Mouse (Mus musculus): ENCODE measurements at regions not wholly inside any gene's neighbourhood (a gene's known extent, or its start where the extent isn't known, plus 50 kb on each side); places are given as distances from the start of the nearest gene placed in this dataset.

GRCm38 (mm10) chr15:36345413-36345812, 662.2 kb downstream of the Zfp706 start:
- DNase-seq, result no peak

GRCm38 (mm10) chr15:36339971-36340550, 667.5 kb downstream of the Zfp706 start:
- no peak for DNase-seq

- DNase-seq, result no peak
These were observed 668.8 kb downstream of the Zfp706 start for GRCm38 (mm10) chr15:36338766-36339165.

- no peak for DNase-seq
These were observed 670.7 kb downstream of the Zfp706 start for GRCm38 (mm10) chr15:36336857-36337256.

GRCm38 (mm10) chr15:36335116-36335515, 672.5 kb downstream of the Zfp706 start:
- no peak for DNase-seq

GRCm38 (mm10) chr15:36334436-36335113, 673.0 kb downstream of the Zfp706 start:
- no peak for DNase-seq

GRCm38 (mm10) chr15:36333857-36334256, 673.7 kb downstream of the Zfp706 start:
- DNase-seq, result no peak

GRCm38 (mm10) chr15:36333265-36333664, 674.3 kb downstream of the Zfp706 start:
- no peak for DNase-seq
